Mouse (Mus musculus): ENCODE results near the gene Adgrb2. TPM values are rescaled to one million over a fixed set of nuclear protein-coding genes. Genes with fewer than 3 reads are reported as not detected.
A peak's percentile ranks its signal among the peaks of the same experiment; 100 is the strongest.

The Adgrb2 gene
- polyA plus RNA-seq, 1 experiment from 2014 or later = not detected

DNA sequence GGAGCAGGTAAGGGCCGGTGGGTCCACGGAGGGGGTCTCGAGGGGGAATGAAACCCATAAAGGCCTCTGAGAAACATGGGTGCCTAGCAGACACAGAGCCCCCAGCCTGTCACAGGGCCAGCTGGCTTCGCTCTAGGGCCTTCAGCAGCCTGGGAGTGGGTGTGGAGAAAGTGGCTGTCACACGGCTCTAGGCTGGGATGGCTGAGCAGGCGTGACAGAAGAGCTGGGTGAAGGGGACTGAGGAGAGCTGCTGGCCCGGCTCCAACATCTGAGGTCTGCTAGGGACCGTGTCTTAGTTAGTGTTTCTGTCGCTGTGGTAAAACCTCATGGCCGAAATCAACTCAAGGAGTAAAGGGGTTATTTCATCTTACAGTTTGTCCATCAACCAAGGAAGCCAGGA is 17.5 kb downstream of the Adgrb2 start:
- H3K9me3 ChIP-seq (ENCODE audit: low read length) = no peaks in the 10 kb centered on the region
- H3K4me2 ChIP-seq (ENCODE audit: low read depth, low read length) = no peak overlapping the region
- peaks cover 3% of the 10 kb centered on the region; the same call in 1 of the 2 replicates for H3K4me1 ChIP-seq (ENCODE audit: insufficient read depth)
- H3K4me3 ChIP-seq (ENCODE audit: low read depth, low read length) = no peak overlapping the region
- no peak for DNase-seq
- H3K36me3 ChIP-seq (replicated peaks; ENCODE audit: insufficient read depth, low read length) = no peaks in the 10 kb centered on the region
- ATAC-seq = no peak
- no peak for TF ChIP-seq CTCF (IDR thresholded peaks at IDR 0.05; ENCODE audit: low read depth)
- no peak for TF ChIP-seq EP300 (IDR thresholded peaks at IDR 0.05; ENCODE audit: low read depth)
- no peak overlapping the region for H3K27ac ChIP-seq (ENCODE audit: low read depth)
- H3K27me3 ChIP-seq (ENCODE audit: insufficient read depth, low read length) = peaks cover 26% of the 10 kb centered on the region
- H3K9ac ChIP-seq (replicated peaks) = no peak overlapping the region
- WGBS (ENCODE audit: insufficient replicate concordance) = 59% methylated on average over 10 of the region's 10 CpGs

DNA sequence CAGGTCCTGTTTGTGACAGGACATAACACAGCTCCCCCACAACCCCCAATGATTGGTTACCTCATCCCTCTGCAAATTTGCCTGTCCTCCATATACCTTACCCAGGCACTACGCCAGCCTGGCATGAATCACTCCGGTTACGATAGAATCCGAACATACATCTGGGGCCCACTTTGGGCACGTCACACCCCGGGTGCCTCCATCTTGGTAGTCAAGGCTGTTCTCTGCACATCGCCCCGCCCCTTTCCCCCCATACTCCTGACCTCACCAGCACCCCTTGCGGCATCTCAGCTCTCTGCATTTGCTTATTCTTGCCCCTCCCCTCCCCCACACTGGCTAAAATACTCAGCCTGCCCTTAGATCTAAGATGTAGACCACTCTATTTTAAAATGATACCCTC is 20.9 kb downstream of the Adgrb2 start:
- no peak overlapping the region for H3K27ac ChIP-seq (ENCODE audit: low read depth)
- DNase-seq (no peak), ATAC-seq (no peak)
- no peak overlapping the region for H3K9ac ChIP-seq (replicated peaks)
- no peaks in the 10 kb centered on the region for H3K36me3 ChIP-seq (replicated peaks; ENCODE audit: insufficient read depth, low read length)
- no peak overlapping the region for H3K4me2 ChIP-seq (ENCODE audit: low read depth, low read length)
- no peak for TF ChIP-seq CTCF (IDR thresholded peaks at IDR 0.05; ENCODE audit: low read depth)
- no peak for TF ChIP-seq EP300 (IDR thresholded peaks at IDR 0.05; ENCODE audit: low read depth)
- no peak overlapping the region for H3K4me3 ChIP-seq (ENCODE audit: low read depth, low read length)
- H3K9me3 ChIP-seq (ENCODE audit: low read length) = no peaks in the 10 kb centered on the region
- peaks cover 3% of the 10 kb centered on the region; the same call in 1 of the 2 replicates for H3K4me1 ChIP-seq (ENCODE audit: insufficient read depth)
- 57% methylated on average over 9 of the region's 9 CpGs for WGBS (ENCODE audit: insufficient replicate concordance)
- H3K27me3 ChIP-seq (ENCODE audit: insufficient read depth, low read length) = peaks cover 24% of the 10 kb centered on the region

DNA sequence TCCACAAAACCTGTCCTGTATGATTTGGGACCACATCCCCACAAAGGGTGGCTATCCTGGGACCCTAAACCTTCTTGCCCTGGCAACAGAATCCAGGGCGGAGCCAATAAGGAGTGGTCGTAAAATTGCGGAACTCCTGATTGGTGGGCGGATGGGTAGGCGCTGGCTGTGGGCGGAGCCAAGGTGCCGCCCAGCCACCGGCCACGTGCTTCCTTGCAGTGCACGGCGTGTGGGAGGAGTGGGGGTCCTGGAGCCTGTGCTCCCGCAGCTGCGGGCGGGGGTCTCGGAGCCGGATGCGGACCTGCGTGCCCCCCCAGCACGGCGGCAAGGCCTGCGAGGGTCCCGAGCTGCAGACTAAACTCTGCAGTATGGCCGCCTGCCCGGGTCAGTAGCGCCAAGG is 21.9 kb downstream of the Adgrb2 start:
- H3K4me2 ChIP-seq (ENCODE audit: low read depth, low read length) = peak overlapping the region; percentile 29; the same call in 1 of the 2 replicates
- peaks cover 24% of the 10 kb centered on the region for H3K27me3 ChIP-seq (ENCODE audit: insufficient read depth, low read length)
- no peaks in the 10 kb centered on the region for H3K36me3 ChIP-seq (replicated peaks; ENCODE audit: insufficient read depth, low read length)
- H3K9ac ChIP-seq (replicated peaks) = no peak overlapping the region
- DNase-seq (no peak), ATAC-seq (no peak)
- H3K27ac ChIP-seq (ENCODE audit: low read depth) = no peak overlapping the region
- no peak for TF ChIP-seq CTCF (IDR thresholded peaks at IDR 0.05; ENCODE audit: low read depth)
- 11% methylated on average over 25 of the region's 25 CpGs for WGBS (ENCODE audit: insufficient replicate concordance)
- H3K9me3 ChIP-seq (ENCODE audit: low read length) = no peaks in the 10 kb centered on the region
- H3K4me1 ChIP-seq (ENCODE audit: insufficient read depth) = peaks cover 3% of the 10 kb centered on the region; the same call in 1 of the 2 replicates
- no peak overlapping the region for H3K4me3 ChIP-seq (ENCODE audit: low read depth, low read length)

DNA sequence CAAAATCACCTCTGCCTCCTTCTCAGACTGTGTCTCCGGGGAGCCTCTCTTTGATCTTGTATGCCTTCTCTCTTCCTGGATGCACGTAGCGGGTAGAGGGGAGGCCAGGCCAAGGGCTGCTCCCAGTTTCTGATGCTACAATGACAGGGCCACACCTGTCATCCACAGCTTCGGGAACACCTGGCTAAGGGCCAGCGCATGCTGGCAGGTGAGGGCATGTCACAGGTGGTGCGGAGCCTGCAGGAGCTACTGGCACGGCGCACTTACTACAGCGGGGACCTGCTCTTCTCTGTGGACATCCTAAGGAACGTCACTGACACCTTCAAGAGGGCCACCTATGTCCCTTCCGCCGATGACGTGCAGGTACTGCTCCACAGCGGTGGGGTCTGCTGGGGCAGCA is 24.4 kb downstream of the Adgrb2 start:
- Histone ChIP-seq H3K27me3 (ENCODE audit: insufficient read depth, low read length) (peaks cover 24% of the 10 kb centered on the region), H3K4me2 (ENCODE audit: low read depth, low read length) (no peak overlapping the region), H3K36me3 (replicated peaks; ENCODE audit: insufficient read depth, low read length) (no peaks in the 10 kb centered on the region)

DNA sequence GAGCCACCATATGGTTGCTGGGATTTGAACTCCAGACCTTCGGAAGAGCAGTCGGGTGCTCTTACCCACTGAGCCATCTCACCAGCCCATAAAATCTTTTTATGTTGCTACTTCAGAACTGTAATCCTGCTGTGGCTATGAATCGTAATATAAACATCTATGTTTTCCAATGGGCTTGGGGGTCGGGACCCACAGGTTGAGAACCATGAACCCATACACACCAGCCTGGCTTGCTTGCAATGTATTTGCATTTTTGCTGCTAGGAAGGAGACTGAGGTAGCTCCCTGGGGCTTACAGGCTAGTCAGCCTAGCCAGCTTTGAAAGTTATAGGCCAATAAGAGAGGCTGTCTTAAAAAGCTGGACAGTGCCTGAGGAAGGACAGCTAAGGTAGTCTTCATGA is 26.1 kb downstream of the Adgrb2 start:
- 73% methylated on average over 4 of the region's 4 CpGs for WGBS (ENCODE audit: insufficient replicate concordance)
- peaks cover 20% of the 10 kb centered on the region for H3K27me3 ChIP-seq (ENCODE audit: insufficient read depth, low read length)
- no peak for ATAC-seq

More for the DNA sequence above, 24.4 kb downstream of the Adgrb2 start:
- H3K9me3 ChIP-seq (ENCODE audit: low read length) = no peaks in the 10 kb centered on the region
- no peak overlapping the region for H3K27ac ChIP-seq (ENCODE audit: low read depth)
- ATAC-seq (no peak), DNase-seq (no peak)
- no peak overlapping the region for H3K4me3 ChIP-seq (ENCODE audit: low read depth, low read length)
- 63% methylated on average over 14 of the region's 14 CpGs for WGBS (ENCODE audit: insufficient replicate concordance)
- peaks cover 3% of the 10 kb centered on the region; the same call in 1 of the 2 replicates for H3K4me1 ChIP-seq (ENCODE audit: insufficient read depth)
- TF ChIP-seq EP300 (IDR thresholded peaks at IDR 0.05; ENCODE audit: low read depth) = no peak
- no peak for TF ChIP-seq CTCF (IDR thresholded peaks at IDR 0.05; ENCODE audit: low read depth)
- H3K9ac ChIP-seq (replicated peaks) = no peak overlapping the region

DNA sequence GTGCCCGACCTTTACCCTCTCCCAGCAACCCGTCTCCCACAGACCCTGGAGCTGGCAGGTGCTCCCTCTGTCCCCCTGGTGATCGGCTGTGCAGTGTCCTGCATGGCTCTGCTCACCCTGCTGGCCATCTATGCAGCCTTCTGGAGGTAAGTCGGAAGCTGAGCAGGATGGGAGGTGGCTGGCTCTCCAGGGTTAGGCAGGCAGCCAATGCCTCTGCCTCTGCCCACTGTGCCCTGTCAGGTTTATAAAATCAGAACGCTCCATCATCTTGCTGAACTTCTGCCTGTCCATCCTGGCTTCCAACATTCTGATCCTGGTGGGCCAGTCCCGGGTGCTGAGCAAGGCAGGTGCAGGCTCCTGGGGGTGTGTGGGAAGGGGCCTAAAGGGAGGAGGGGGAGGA is 27.6 kb downstream of the Adgrb2 start:
- no peaks in the 10 kb centered on the region for H3K9me3 ChIP-seq (ENCODE audit: low read length)
- peaks cover 9% of the 10 kb centered on the region for H3K27me3 ChIP-seq (ENCODE audit: insufficient read depth, low read length)
- 70% methylated on average over 6 of the region's 6 CpGs for WGBS (ENCODE audit: insufficient replicate concordance)
- no peaks in the 10 kb centered on the region for H3K36me3 ChIP-seq (replicated peaks; ENCODE audit: insufficient read depth, low read length)
- no peak overlapping the region for H3K27ac ChIP-seq (ENCODE audit: low read depth)
- no peaks in the 10 kb centered on the region for H3K4me1 ChIP-seq (ENCODE audit: insufficient read depth)
- DNase-seq (no peak), ATAC-seq (no peak)
- H3K4me2 ChIP-seq (ENCODE audit: low read depth, low read length) = no peak overlapping the region
- H3K4me3 ChIP-seq (ENCODE audit: low read depth, low read length) = no peak overlapping the region
- no peak overlapping the region for H3K9ac ChIP-seq (replicated peaks)
- TF ChIP-seq EP300 (IDR thresholded peaks at IDR 0.05; ENCODE audit: low read depth) (no peak), CTCF (IDR thresholded peaks at IDR 0.05; ENCODE audit: low read depth) (no peak)

More for the DNA sequence above, 26.1 kb downstream of the Adgrb2 start:
- H3K9me3 ChIP-seq (ENCODE audit: low read length) = no peaks in the 10 kb centered on the region
- no peak overlapping the region for H3K4me2 ChIP-seq (ENCODE audit: low read depth, low read length)
- no peak for DNase-seq
- H3K36me3 ChIP-seq (replicated peaks; ENCODE audit: insufficient read depth, low read length) = no peaks in the 10 kb centered on the region
- H3K9ac ChIP-seq (replicated peaks) = no peak overlapping the region
- peaks cover 3% of the 10 kb centered on the region; the same call in 1 of the 2 replicates for H3K4me1 ChIP-seq (ENCODE audit: insufficient read depth)
- no peak for TF ChIP-seq EP300 (IDR thresholded peaks at IDR 0.05; ENCODE audit: low read depth)
- no peak for TF ChIP-seq CTCF (IDR thresholded peaks at IDR 0.05; ENCODE audit: low read depth)
- H3K4me3 ChIP-seq (ENCODE audit: low read depth, low read length) = no peak overlapping the region
- H3K27ac ChIP-seq (ENCODE audit: low read depth) = no peak overlapping the region

DNA sequence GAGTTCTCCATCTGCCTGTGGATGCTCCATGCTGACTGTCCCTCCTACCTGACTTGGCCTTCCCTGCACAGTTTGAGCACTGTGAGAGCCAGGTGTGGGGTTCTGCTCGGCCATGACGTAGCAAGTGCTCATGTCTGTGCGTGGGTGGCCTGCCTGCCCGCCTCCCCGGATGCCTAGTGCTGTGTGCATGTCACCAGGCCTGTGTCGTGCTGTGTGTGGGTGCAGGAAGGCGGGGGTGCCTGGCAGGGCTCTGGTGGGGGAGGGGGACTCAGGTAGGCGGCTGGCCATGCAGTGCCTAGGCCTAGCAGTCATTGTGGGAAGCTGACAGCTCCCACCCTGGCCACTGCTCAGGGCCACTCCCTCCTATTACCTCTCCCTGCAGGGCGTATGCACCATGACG is 28.4 kb downstream of the Adgrb2 start:
- TF ChIP-seq CTCF (IDR thresholded peaks at IDR 0.05; ENCODE audit: low read depth) (no peak), EP300 (IDR thresholded peaks at IDR 0.05; ENCODE audit: low read depth) (no peak)
- WGBS (ENCODE audit: insufficient replicate concordance) = 51% methylated on average over 10 of the region's 10 CpGs
- ATAC-seq = no peak

More for the DNA sequence above, 28.4 kb downstream of the Adgrb2 start:
- no peak overlapping the region for H3K4me3 ChIP-seq (ENCODE audit: low read depth, low read length)
- DNase-seq = no peak
- no peak overlapping the region for H3K27ac ChIP-seq (ENCODE audit: low read depth)
- no peaks in the 10 kb centered on the region for H3K36me3 ChIP-seq (replicated peaks; ENCODE audit: insufficient read depth, low read length)
- no peaks in the 10 kb centered on the region for H3K4me1 ChIP-seq (ENCODE audit: insufficient read depth)
- no peaks in the 10 kb centered on the region for H3K9me3 ChIP-seq (ENCODE audit: low read length)
- H3K9ac ChIP-seq (replicated peaks) = no peak overlapping the region
- H3K27me3 ChIP-seq (ENCODE audit: insufficient read depth, low read length) = 0 out of 2 replicates have a peak, but pooled peaks cover 3% of the 10 kb centered on the region
- no peak overlapping the region for H3K4me2 ChIP-seq (ENCODE audit: low read depth, low read length)
